Mouse (Mus musculus): ENCODE data around the gene March11. TPM values are rescaled to one million over a fixed set of nuclear protein-coding genes. Genes with fewer than 3 reads are reported as not detected.

The March11 gene
- polyA plus RNA-seq (2014; fragmentation: Illumina TruSeq; extraction: RNeasy Lipid Tissue Mini Kit (QIAGEN cat#74804); ENCODE audit: low read depth, low replicate concordance) = 7.5 TPM

GRCm38 (mm10) chr15:26308629-26309230 is at the start of gene March11:
March11 (plus strand) TSS chr15:26309048.

